Mouse (Mus musculus): ENCODE results near the gene Kif21b. TPM values are rescaled to one million over a fixed set of nuclear protein-coding genes. Genes with fewer than 3 reads are reported as not detected.

Gene Kif21b
- polyA plus RNA-seq, 1 experiment from 2014 or later, result 49.3 TPM

DNA sequence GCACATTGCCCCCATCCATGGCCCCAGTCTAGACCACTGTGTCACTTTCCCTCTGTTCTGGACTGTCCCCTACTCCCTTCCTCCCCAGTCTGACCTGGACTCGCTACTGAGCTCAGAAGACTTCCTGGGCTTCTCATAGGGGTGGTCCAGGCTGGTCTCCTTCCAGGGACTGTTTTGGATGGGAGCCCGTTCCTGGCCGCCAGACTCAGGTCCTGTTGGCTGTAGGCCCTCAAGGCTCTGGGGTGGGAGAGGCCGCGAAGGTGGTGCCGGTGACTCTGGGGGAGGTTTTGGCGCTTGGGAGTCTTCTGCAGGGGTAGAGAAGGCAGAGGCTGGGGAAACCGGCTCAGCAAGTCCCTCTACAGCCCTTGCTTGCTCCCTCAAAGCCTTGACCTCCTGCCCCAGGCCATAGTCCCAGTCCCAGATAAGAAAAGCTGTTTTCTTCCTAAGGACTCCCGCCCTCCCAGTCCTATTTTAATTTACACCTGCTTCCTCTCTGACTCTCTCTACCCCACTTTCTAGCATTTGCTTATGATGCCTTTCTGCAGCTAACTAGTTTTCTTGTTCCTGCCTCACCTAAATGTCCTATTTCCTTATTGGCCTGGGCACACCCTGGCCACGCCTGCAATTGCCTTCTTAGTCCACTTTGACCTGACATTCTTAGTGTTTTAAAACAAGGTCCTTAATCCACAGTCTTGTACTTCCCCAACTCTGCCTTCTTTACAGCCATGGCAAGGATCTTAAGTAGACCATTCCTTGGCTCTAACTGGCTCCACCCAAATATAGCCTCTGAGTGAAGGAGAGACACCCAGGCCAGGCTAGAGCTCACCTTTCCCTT, 89.1 kb downstream of the Kif21b start:
- Histone ChIP-seq H3K9ac (replicated peaks) (no peak overlapping the region), H3K27me3 (no peaks in the 10 kb centered on the region), H3K36me3 (peaks cover 46% of the 10 kb centered on the region), H3K4me2 (replicated peaks) (no peak overlapping the region), H3K4me3 (replicated peaks) (no peak overlapping the region), H3K4me1 (replicated peaks) (peaks cover 3% of the 10 kb centered on the region; the same call in 1 of the 2 replicates), H3K27ac (no peak overlapping the region), H3K9me3 (no peaks in the 10 kb centered on the region)
- WGBS, result 85% methylated on average over 10 of the region's 10 CpGs
- no peak for ATAC-seq

GRCm38 (mm10) chr1:136222386-136222785, 91.2 kb downstream of the Kif21b start:
- Histone ChIP-seq H3K9ac (replicated peaks) (no peak overlapping the region), H3K9me3 (no peaks in the 10 kb centered on the region), H3K27me3 (no peaks in the 10 kb centered on the region), H3K4me2 (replicated peaks) (no peak overlapping the region), H3K36me3 (peaks cover 40% of the 10 kb centered on the region), H3K27ac (no peak overlapping the region), H3K4me1 (replicated peaks) (peaks cover 8% of the 10 kb centered on the region), H3K4me3 (replicated peaks) (no peak overlapping the region)
- ATAC-seq, result no peak
- WGBS, result 90% methylated on average over 10 of the region's 10 CpGs

DNA sequence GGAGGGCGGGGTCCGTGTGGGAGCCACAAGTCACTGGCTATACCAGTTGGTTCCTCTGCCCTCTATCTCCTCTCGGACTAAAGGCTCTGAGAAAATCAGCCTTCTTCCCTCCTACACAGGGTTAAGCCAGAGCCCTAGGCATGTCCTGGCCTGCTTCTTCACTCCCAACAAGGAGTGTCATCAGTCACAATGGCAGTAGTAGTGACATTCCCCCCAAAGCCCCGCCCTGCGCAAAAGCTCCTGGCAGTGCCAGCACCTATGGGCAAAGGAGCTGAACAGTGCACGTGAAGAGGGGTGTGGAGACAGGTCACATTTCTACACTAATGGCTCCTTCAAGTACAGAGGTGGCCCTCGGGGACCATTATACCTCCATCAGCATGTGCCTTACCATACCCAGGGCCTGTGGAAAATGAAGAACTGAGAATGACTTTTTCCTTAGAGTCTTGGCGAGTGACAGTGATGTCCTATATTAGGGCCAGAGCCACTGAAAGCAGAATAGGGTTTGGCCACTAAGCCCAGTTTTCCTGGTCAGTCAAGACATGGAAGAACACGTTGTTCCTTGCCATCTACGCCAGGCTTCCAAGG, 92.7 kb downstream of the Kif21b start:
- 97% methylated on average over 10 of the region's 10 CpGs for WGBS
- peaks cover 19% of the 10 kb centered on the region for H3K4me1 ChIP-seq (replicated peaks)
- H3K9me3 ChIP-seq, result no peaks in the 10 kb centered on the region
- H3K4me2 ChIP-seq (replicated peaks), result no peak overlapping the region
- no peak overlapping the region for H3K4me3 ChIP-seq (replicated peaks)
- no peak overlapping the region for H3K9ac ChIP-seq (replicated peaks)
- H3K27ac ChIP-seq, result no peak overlapping the region
- peaks cover 26% of the 10 kb centered on the region for H3K36me3 ChIP-seq
- ATAC-seq, result no peak
- 0 out of 2 replicates have a peak, but pooled peaks cover 4% of the 10 kb centered on the region for H3K27me3 ChIP-seq

GRCm38 (mm10) chr1:136225846-136226245, 94.7 kb downstream of the Kif21b start:
- ATAC-seq, result no peak

GRCm38 (mm10) chr1:136226626-136227025, 95.4 kb downstream of the Kif21b start:
- peaks cover 14% of the 10 kb centered on the region; the same call in 1 of the 2 replicates for H3K36me3 ChIP-seq
- no peak for ATAC-seq
- WGBS, result 95% methylated on average over 8 of the region's 8 CpGs
- H3K9ac ChIP-seq (replicated peaks), result no peak overlapping the region
- H3K9me3 ChIP-seq, result no peaks in the 10 kb centered on the region
- H3K27me3 ChIP-seq, result 0 out of 2 replicates have a peak, but pooled peaks cover 13% of the 10 kb centered on the region
- H3K4me3 ChIP-seq (replicated peaks), result no peak overlapping the region
- no peak overlapping the region for H3K27ac ChIP-seq
- H3K4me2 ChIP-seq (replicated peaks), result no peak overlapping the region
- peaks cover 47% of the 10 kb centered on the region for H3K4me1 ChIP-seq (replicated peaks)

More at GRCm38 (mm10) chr1:136225846-136226245, 94.7 kb downstream of the Kif21b start:
- Histone ChIP-seq H3K4me3 (replicated peaks) (no peak overlapping the region), H3K9me3 (no peaks in the 10 kb centered on the region), H3K4me1 (replicated peaks) (peaks cover 39% of the 10 kb centered on the region), H3K27me3 (0 out of 2 replicates have a peak, but pooled peaks cover 6% of the 10 kb centered on the region), H3K4me2 (replicated peaks) (no peak overlapping the region), H3K27ac (no peak overlapping the region), H3K36me3 (peaks cover 14% of the 10 kb centered on the region; the same call in 1 of the 2 replicates), H3K9ac (replicated peaks) (no peak overlapping the region)
- 93% methylated on average over 8 of the region's 8 CpGs for WGBS

Other genes starting within 250 kb of the Kif21b start
- not detected in 2 replicates for gene Pkp1, start 212.2 kb upstream of the Kif21b start, polyA plus RNA-seq (2015; fragmentation: Nextera tagmentation; extraction: Ambion mirVana)
- not detected in 2 replicates for gene Igfn1, start 125.0 kb upstream of the Kif21b start, polyA plus RNA-seq (2015; fragmentation: Nextera tagmentation; extraction: Ambion mirVana)
- gene Tmem9, start 123.2 kb upstream of the Kif21b start, polyA plus RNA-seq (2015; fragmentation: Nextera tagmentation; extraction: Ambion mirVana), result 144 and 146 TPM in 2 replicates
- not detected in 2 replicates for gene Ascl5, start 80.6 kb upstream of the Kif21b start, polyA plus RNA-seq (2015; fragmentation: Nextera tagmentation; extraction: Ambion mirVana)
- 0.22 TPM in 1 of 2 replicates, not detected in the other for gene Cacna1s, start 78.6 kb upstream of the Kif21b start, polyA plus RNA-seq (2015; fragmentation: Nextera tagmentation; extraction: Ambion mirVana)
- gene Mroh3, start 81.4 kb downstream of the Kif21b start, polyA plus RNA-seq (2015; fragmentation: Nextera tagmentation; extraction: Ambion mirVana), result 0.17 and 0.22 TPM in 2 replicates
- gene Inava, start 102.9 kb downstream of the Kif21b start, polyA plus RNA-seq (2015; fragmentation: Nextera tagmentation; extraction: Ambion mirVana), result 4.7 and 6.2 TPM in 2 replicates
- 0.24 TPM in 1 of 2 replicates, not detected in the other for gene Gpr25, start 129.5 kb downstream of the Kif21b start, polyA plus RNA-seq (2015; fragmentation: Nextera tagmentation; extraction: Ambion mirVana)
- gene Camsap2, start 214.7 kb downstream of the Kif21b start, polyA plus RNA-seq (2015; fragmentation: Nextera tagmentation; extraction: Ambion mirVana), result 28.1 and 29.1 TPM in 2 replicates